Mouse (Mus musculus): ENCODE measurements around the gene Scyl3.

The Scyl3 gene

DNA sequence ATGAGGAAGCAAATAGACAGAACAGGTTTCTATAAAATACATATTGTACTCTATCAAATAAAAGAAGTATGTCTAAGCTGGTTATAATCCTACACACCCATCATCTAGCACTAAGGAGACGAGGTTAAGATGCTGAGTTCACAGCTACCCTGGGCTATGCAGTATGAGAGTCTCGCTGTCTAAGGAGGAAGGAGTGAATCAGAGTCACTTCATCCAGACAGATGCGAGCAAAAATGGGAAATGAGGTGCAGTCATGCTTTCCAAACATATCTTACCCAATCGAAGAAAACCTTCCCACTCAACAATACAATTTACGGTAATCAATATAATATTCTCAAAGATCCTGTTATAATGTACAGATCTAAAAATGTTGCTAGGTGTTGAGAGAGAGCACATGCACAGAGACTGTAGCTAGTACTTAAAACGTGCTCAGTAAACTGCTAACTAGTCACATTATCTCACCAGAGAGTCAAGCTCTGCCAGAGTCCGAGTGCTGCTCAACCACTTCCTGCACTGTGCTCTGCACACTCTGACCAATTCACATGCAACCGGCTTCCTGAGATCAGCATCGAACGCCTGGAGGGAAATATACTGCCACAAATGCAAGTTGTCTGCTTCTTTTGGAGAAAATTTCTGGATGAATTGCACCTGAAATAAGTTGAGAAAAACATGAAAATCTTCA, 35.2 kb downstream of the Scyl3 start:
- DNase-seq, result no peak

DNA sequence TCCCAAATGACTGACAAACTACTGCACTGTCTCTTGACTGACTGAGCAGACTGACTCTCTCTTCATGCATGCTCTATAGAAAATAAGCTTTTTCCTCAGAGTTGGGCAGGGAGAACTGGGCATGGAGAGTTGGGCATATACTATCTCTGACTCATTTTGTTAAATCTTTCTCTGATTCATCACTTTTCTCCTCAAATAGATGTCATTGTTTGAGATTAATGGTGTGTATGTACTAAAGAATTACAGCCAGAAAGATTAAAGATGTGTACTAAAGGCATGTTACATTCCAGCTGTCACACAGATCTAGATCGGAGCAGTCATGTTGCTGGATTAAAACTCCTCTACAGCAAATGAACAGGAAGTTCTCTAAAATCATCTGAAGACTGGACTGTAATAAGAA, 45.6 kb downstream of the Scyl3 start:
- no peak for DNase-seq

DNA sequence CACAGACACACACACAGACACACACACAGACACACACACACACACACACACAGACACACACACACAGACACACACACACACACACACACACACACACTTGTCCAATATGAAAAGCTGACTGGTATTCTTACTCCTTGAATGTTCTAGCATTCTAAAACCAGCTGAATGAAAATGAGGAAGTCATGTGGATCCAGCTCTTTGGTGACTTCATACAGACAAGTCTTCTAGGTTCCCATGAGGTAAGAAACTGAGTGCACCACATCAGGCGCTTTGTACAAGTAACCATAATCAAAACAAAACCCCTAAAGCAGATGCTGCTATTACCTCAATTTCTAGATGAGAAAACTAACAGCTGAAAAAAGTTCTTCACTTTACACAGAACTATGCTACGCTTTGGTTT, 46.2 kb downstream of the Scyl3 start:
- no peak for DNase-seq

DNA sequence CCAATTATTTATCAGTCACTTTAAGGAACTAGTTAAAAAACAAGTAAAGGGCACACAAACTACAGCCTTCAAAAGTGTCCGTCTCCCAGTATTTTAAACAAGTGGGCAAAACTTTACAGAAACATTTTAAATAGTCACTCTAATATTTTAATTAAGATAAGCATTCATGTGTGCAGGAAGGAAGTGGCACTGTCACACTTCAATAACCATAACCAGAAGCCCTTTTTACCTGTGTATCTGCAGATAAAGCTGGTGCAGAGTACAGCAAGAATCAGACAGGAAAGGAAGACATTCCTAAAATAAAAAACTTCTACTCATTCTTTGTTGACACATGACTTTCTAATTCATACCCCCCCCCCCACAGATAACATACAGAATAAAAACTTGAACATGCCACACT, 47.6 kb downstream of the Scyl3 start:
- no peak for DNase-seq

DNA sequence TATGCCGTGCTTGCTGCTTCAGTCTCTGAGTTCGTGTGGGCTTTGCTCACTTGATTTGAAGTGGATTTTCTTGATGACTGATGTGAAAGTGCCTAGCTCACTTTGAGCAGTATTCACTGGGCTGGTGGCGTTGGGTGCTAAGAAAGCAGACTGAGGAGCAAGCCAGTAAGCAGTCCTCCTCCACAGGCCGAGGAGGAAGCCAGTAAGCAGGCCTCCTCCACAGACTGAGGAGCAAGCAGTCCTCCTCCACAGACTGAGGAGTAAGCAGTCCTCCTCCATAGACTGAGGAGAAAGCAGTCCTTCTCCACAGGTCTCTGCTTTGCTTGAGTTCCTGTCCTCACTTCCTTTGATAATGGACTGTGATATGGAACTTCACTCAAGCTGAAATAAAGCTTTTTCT, 63.5 kb downstream of the Scyl3 start:
- no peak for DNase-seq

DNA sequence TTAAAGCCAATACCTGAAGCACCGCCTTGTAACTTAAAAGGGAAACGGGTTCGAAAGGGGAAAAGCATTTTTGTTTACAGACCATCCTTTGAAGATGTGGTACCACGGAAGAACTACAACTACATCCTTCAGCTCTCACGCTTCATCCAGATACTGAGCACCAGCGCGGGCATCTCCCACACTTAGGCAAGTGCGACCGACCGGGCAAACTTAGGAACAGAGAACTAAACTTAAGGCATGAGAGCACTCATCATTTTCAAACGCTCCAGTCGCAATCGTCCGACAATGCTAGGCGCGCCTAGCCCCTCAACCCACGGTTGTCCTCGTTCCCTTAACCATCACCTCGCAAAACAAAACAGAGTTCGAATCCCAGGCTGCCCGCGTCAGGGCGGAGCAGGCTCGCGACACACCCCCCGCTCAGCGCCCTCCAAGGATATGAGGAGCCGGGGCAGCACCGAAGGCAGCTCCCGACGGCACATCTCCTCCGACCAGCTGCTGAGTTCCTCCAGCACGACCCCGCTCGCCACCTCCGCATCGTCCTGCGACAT, 65.3 kb downstream of the Scyl3 start:
- DNase-seq, result no peak

DNA sequence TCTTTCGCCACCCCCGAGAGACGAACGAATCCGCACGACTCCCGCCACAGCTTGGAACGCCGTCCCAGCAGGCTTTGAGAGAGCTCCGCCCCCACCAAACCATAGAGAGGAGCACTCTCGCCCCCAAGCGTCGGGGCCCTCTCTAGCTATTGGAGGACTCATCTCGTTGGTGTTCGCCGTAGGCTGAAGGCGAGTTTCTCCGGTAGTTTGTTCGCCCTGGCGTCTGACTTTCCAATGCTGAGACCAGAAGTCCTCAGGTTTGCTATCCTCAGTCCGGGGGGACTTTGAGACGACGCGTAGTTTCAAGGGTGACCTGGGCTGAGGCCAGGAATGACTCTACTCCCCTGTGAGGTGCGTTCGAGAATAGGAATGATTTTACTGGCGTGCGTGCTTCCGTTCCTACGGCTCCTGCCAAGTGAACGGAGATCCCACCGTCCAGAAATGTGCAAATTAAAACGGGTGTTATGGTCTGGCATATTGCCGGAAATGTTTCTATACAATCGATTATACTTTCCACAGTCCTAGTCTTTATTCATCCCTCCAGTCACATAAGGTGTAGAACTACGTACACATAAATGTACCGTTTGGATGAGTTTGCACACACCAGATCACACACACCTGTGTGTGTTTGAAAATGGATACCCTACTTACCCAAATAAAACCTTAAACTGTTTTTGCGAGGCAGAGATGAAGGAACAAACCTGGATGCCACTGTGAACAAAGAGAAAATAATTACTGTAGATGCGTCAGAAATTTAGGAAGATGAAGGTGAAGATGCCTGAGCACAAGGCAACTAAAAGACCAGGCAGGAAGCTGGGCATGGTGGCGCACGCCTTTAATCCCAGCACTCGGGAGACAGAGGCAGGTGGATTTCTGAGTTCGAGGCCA, 66.1 kb downstream of the Scyl3 start, which contains the start of the genes BC055324 and Mettl18:
Gene BC055324 (minus strand): TSS at position 76 of the 888 bp plus-strand sequence.
Gene Mettl18 (plus strand): TSS at position 169 of the 888 bp plus-strand sequence.
- DNase-seq, result peak; percentile 90

DNA sequence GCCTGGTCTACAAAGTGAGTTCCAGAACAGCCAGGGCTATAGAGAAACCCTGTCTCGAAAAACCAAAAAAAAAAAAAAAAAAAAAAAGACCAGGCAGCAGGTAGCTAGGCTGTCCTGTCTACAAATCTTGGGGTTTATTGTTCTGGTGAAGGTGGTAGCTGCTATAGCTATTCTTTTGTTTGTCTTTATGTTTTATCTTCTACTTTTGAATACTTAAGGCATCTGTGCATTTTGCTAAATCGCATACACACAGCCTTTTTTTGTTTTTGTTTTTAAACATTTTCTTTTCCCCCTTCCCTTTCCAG, 66.7 kb downstream of the Scyl3 start:
- no peak for DNase-seq

DNA sequence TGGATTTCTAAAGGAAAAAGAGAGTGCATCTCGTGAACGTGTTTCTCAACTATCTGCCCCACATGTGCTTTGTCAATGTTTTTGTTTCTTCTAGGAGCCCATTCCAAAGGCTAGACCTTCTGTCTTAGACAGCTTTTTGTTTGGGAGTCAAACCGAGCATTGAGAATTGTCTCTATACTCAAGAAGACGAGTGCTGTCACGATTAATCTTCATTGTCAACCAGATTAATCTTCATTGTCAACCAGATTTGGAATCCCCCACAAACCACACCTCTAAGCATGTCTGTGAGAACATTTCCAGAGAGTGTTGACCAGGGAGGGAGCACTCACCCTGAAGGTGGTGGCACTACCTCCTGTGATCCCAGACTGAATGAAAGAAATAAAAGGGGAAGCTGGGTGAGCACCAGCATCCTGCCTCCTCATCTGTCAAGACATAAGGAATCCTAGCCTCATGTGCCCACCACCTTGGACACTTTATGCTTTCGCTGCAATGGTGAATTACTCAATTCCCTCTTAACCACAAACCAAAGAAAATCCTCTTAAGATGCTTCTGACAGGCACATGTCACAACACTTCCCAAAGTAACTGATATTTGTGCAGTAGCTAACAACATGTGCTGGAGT, 73.0 kb downstream of the Scyl3 start:
- no peak for DNase-seq

DNA sequence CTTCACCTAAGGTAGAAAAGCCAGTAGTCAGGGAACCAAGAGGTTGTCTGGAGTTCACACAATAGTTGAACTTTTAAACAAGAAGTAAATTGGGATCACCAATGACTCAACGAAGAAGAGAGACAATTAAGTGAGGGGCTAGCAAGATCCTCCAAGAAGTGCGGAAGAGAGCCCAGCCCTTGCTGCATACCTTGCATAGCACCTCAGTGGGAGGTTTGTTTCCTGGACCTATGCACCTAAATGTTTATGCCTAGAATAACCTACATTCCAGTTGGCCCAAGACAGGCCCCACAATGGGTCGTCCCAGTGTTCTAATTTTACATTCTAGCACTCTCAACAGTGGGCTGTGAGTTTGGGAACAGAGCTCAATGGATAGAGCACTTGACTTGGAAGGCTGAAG, 75.4 kb downstream of the Scyl3 start:
- no peak for DNase-seq

All from lung, postnatal 14 days (tissue).